Mouse (Mus musculus): ENCODE measurements around the gene Olfr914.

Olfr914 gene

DNA sequence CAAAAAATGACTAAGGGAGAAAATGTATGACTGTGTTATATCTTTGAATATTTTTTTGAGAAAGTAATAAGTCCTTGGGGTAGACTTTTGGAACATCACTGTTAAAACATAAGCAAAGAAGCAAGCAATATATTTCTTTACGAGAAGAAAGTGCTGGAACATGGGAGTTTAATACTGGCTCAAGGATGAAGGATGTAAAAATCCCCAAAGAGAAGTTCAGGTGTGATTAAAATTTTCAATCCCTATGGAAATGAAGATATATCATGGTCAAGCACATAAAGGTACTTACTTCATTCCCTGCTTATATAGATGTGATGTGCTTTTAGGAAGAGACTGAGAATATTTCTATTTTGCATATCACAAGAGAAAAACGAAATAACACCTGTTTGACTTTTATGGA, at the start of gene Olfr914:
Gene Olfr914, plus strand, starts transcription at position 301 of the 400 bp plus-strand sequence.
- DNase-seq (ENCODE audit: low spot score in 2 of 2): no peak

- DNase-seq (ENCODE audit: low spot score in 2 of 2): no peak
These were observed 25.0 kb upstream of the Olfr914 start, which contains the start of gene Olfr912 for GRCm38 (mm10) chr9:38579878-38580277. TSS of gene Olfr912 (plus strand) at chr9:38580178.

DNA sequence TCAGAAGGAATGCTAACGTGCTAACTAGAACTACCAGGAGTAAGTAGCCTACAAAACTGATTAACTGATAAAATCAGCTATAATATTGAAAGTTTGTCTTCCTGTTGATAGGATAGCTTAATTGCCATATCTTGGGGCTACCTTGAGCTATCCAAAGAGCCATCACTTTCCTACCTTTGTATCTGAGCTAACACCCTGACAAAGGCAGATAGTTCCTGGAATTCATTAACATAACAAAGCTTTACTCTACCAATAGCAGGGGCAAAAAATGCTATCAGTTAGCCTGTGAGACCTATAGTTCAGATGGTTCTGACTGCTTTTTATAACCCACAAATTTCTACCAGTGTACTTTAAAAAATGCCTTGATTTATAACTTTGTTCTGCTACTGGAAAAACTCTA, 13.8 kb upstream of the Olfr914 start:
- no peak for DNase-seq (ENCODE audit: low spot score in 2 of 2)

- no peak for DNase-seq (ENCODE audit: low spot score in 2 of 2)
These were observed 12.4 kb upstream of the Olfr914 start, which contains the start of gene Olfr913 for GRCm38 (mm10) chr9:38592459-38592858. TSS of gene Olfr913 (plus strand) at chr9:38592759.

DNA sequence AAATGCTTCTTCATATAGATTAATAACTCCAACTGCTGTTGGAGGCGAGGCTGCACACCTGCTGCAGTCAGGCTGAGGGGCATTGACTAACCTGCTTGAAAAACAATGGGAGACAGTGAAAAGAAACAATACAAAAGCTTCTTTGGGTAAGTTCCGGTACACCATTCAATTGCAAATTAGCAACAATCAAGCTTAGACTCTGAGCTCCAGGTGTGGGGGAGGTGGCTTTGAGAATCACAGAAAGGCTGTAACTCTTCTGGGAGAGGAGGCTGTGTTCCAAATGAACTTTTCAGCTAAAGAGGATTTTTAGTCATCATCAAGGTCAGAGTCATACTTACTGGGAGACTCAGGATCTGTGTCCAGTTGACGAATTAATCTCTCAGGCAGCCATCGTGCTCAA, 27.5 kb downstream of the Olfr914 start:
- no peak for DNase-seq (ENCODE audit: low spot score in 2 of 2)

GRCm38 (mm10) chr9:38659775-38660174, 54.9 kb downstream of the Olfr914 start, which contains the start of gene Olfr916:
TSS of gene Olfr916 (minus strand) at chr9:38659875.
- no peak for DNase-seq (ENCODE audit: low spot score in 2 of 2)
